Mouse (Mus musculus) CH12.LX (cell line): ENCODE measurements around the gene Slc22a22. TPM values are rescaled to one million over a fixed set of nuclear protein-coding genes. Genes with fewer than 3 reads are reported as not detected.

Experiments
- DNase-seq: peaks from one replicate; pipeline ENCODE4 v3.0.0-alpha.2; 2013; ENCODE audit errors: extremely low read depth
- H3K27ac ChIP-seq: 2 replicates; pipeline ENCODE4 v1.5.1; 2012; ENCODE audit warnings: low read depth, mild to moderate bottlenecking, control low read depth, moderate library complexity; ENCODE audit not compliant: insufficient read depth
- H3K27me3 ChIP-seq: replicated peaks from 2 replicates; pipeline ENCODE3; 2012; ENCODE audit warnings: inconsistent platforms
- H3K36me3 ChIP-seq, 2 experiments: replicated peaks in 1 of 2; 2 replicates each; pipeline versions ENCODE3 to v1.6.1; 2012; ENCODE audit warnings: inconsistent platforms in 1 of 2, low read length in 1 of 2, mild to moderate bottlenecking in 1 of 2, mixed read lengths in 1 of 2, moderate library complexity in 1 of 2; ENCODE audit not compliant: control insufficient read depth in 1 of 2, insufficient read depth in 1 of 2
- H3K4me1 ChIP-seq, 2 experiments: 2 replicates each; pipeline ENCODE4 v1.6.1; 2012; ENCODE audit warnings: inconsistent platforms in 1 of 2, moderate library complexity in 1 of 2; ENCODE audit not compliant: insufficient read depth in 2 of 2, control insufficient read depth in 1 of 2
- H3K4me2 ChIP-seq: 2 replicates; pipeline ENCODE4 v1.6.1; 2012; ENCODE audit warnings: low read depth, mild to moderate bottlenecking, control low read depth; ENCODE audit not compliant: poor library complexity, insufficient read depth, severe bottlenecking
- H3K4me3 ChIP-seq, 3 experiments: fragments of 150-350 bp in 1 of 3; sonication (generic) in 1 of 3; replicated peaks in 1 of 3; 2 replicates each; pipeline versions ENCODE3 to v1.5.1; 2011 to 2012; ENCODE audit warnings: low read depth in 2 of 3, low read length in 2 of 3, mild to moderate bottlenecking in 2 of 3, moderate library complexity in 2 of 3, control low read depth in 1 of 3, improper control_type of control experiment in 1 of 3, inconsistent platforms in 1 of 3, mixed read lengths in 1 of 3; ENCODE audit not compliant: poor library complexity in 1 of 3
- H3K79me2 ChIP-seq: replicated peaks from 2 replicates; pipeline ENCODE4 v1.6.1; 2012; ENCODE audit warnings: mild to moderate bottlenecking, moderate library complexity; ENCODE audit not compliant: control insufficient read depth, poor library complexity, insufficient read depth, severe bottlenecking; ENCODE audit errors: extremely low read depth
- H3K9ac ChIP-seq: 2 replicates; pipeline ENCODE4 v1.6.1; 2012; ENCODE audit warnings: low read depth, mild to moderate bottlenecking, control low read depth, moderate library complexity; ENCODE audit not compliant: insufficient read depth
- H3K9me3 ChIP-seq: replicated peaks from 2 replicates; pipeline ENCODE3; 2012; ENCODE audit warnings: low read length, inconsistent platforms, mixed read lengths
- BHLHE40 ChIP-seq: IDR thresholded peaks from 2 replicates; pipeline ENCODE4 v1.6.1; 2011; ENCODE audit warnings: mild to moderate bottlenecking, low read depth, low read length, improper control_type of control experiment
- CHD2 ChIP-seq: IDR thresholded peaks from 2 replicates; pipeline ENCODE4 v1.6.1; 2011; ENCODE audit warnings: low read length, improper control_type of control experiment
- CTCF ChIP-seq, 2 experiments: IDR thresholded peaks in 1 of 2; conservative IDR thresholded peaks in 1 of 2; 2 replicates each; pipeline ENCODE4 v1.5.1; 2011 to 2012; ENCODE audit warnings: low read depth in 2 of 2, low read length in 2 of 2, improper control_type of control experiment in 1 of 2, inconsistent platforms in 1 of 2, mild to moderate bottlenecking in 1 of 2, moderate library complexity in 1 of 2
- E2F4 ChIP-seq: IDR thresholded peaks from 2 replicates; pipeline ENCODE4 v1.6.1; 2011; ENCODE audit warnings: low read depth, low read length, improper control_type of control experiment; ENCODE audit not compliant: insufficient replicate concordance
- EP300 ChIP-seq: IDR thresholded peaks from 2 replicates; pipeline ENCODE4 v1.6.1; 2011; ENCODE audit warnings: low read length, improper control_type of control experiment
- IRF4 ChIP-seq: IDR thresholded peaks from 2 replicates; pipeline ENCODE4 v1.6.1; 2014; ENCODE audit warnings: low read depth, mild to moderate bottlenecking, inconsistent platforms, low read length, improper control_type of control experiment
- MEF2A ChIP-seq: IDR thresholded peaks from 2 replicates; pipeline ENCODE4 v1.6.1; 2014; ENCODE audit warnings: low read depth, mild to moderate bottlenecking, inconsistent platforms, low read length, improper control_type of control experiment, borderline replicate concordance
- MXI1 ChIP-seq: IDR thresholded peaks from 2 replicates; pipeline ENCODE4 v1.6.1; 2011; ENCODE audit warnings: mild to moderate bottlenecking, low read depth, low read length, improper control_type of control experiment
- MYC ChIP-seq: IDR thresholded peaks from 2 replicates; pipeline ENCODE4 v1.6.1; 2011; ENCODE audit warnings: low read depth, mild to moderate bottlenecking, improper control_type of control experiment, low read length
- NELFE ChIP-seq: IDR thresholded peaks from 2 replicates; pipeline ENCODE4 v1.6.1; 2011; ENCODE audit warnings: low read depth, low read length, improper control_type of control experiment
- PAX5 ChIP-seq: IDR thresholded peaks from 2 replicates; pipeline ENCODE4 v1.6.1; 2012; ENCODE audit warnings: low read length, inconsistent platforms, mixed read lengths
- RAD21 ChIP-seq: IDR thresholded peaks from 2 replicates; pipeline ENCODE4 v1.6.1; 2011; ENCODE audit warnings: low read depth, mild to moderate bottlenecking, low read length, improper control_type of control experiment, moderate library complexity
- SMC3 ChIP-seq: IDR thresholded peaks from 2 replicates; pipeline ENCODE4 v1.6.1; 2011; ENCODE audit warnings: low read depth, low read length, improper control_type of control experiment
- TBP ChIP-seq: conservative IDR thresholded peaks from 2 replicates; pipeline ENCODE4 v1.6.1; 2011; ENCODE audit warnings: low read depth, low read length, improper control_type of control experiment
- TCF12 ChIP-seq: IDR thresholded peaks from 2 replicates; pipeline ENCODE4 v1.6.1; 2014; ENCODE audit warnings: low read depth, mild to moderate bottlenecking, inconsistent platforms, low read length, improper control_type of control experiment
- ZC3H11A ChIP-seq: IDR thresholded peaks from 2 replicates; pipeline ENCODE4 v1.6.1; 2012; ENCODE audit warnings: low read depth, mild to moderate bottlenecking, inconsistent platforms, low read length, improper control_type of control experiment
- ZKSCAN1 ChIP-seq: IDR thresholded peaks from 2 replicates; pipeline ENCODE4 v1.6.1; 2012; ENCODE audit warnings: low read depth, inconsistent platforms, low read length, improper control_type of control experiment, borderline replicate concordance
- ZNF384 ChIP-seq: IDR thresholded peaks from 2 replicates; pipeline ENCODE4 v1.6.1; 2012; ENCODE audit warnings: low read depth, low read length, improper control_type of control experiment, inconsistent platforms
- dilution Hi-C: fragments of 300-500 bp; cut with MboI; formaldehyde crosslinking; loops from 2 replicates; pipeline ENCODE4 v1.14.3; 2020; ENCODE audit warnings: low sequenced_read_pairs; ENCODE audit not compliant: extremely low pct_unique_long_range_greater_than_20kb, extremely low pct_ligation_motif_present
- in situ Hi-C: fragments of 300-500 bp; cut with MboI; formaldehyde crosslinking; loops from 3 replicates; pipeline ENCODE4 v1.14.3; 2019; ENCODE audit warnings: low sequenced_read_pairs, low pct_ligation_motif_present, low pct_unique_long_range_greater_than_20kb, mixed read lengths
- polyA plus RNA-seq: library from polyadenylated mRNA; unstranded; fragments of >175 nt; gene quantifications from 2 replicates; pipeline ENCODE4 v1.2.1, GENCODE M21; 2012; ENCODE audit warnings: low read depth; ENCODE audit not compliant: insufficient read length
- total RNA-seq, 2 experiments: library from RNA; depleted of rRNA; stranded (reverse); fragments of 300-350 nt in 1 of 2; fragments of >200 nt in 1 of 2; gene quantifications; 2 replicates each; pipeline ENCODE4 v1.2.3; 2012 to 2014

Gene Slc22a22
- total and polyA plus RNA-seq, 3 experiments = not detected

DNA sequence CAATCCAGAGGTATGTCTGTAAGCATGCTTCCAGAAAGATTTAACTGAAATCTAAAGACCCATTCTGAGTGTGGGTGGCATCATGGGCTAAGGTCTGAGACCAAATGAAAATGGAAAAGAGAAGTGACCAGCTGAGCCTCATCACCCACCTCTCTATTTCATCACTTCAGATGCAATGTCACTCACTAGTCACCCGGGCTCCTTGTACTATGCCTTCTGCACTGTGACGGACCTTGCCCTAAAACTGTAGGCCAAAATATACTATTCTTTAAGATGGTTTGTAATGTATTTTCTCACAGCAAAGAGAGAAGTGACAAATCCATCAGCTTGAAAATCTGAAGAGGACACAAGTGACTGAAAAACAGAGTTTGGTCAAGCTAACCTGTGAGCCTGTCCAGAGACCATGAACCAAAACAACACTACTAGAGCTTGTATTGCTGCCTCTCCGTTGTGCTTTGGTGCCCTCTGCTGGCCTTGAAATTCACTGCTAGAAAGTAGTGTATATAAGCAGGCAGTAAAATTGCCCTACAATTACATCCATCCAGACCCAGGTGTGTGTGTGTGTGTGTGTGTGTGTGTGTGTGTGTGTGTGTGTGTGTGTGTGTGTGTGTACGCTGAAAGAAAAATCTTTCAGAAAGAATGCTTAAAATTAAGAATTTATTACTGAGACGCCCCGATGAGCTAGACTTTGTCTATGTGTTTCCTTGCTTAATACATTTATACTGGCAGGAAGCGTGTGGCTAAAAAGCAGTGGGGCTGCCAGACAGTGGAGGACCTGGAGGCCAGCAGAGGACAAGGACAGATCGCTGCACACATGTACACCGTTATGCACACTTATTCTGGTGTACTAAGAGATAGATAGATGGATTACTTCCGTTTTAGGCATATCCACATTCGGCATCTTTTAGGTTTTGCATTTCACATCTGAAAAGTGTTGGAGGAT is 31.1 kb upstream of the Slc22a22 start:
- no peaks in the 10 kb centered on the region for H3K27me3 ChIP-seq
- dilution Hi-C loops = no loop called here
- H3K4me3 ChIP-seq = no peak overlapping the region
- H3K79me2 ChIP-seq = no peaks in the 10 kb centered on the region
- no peaks in the 10 kb centered on the region for H3K9me3 ChIP-seq
- H3K4me1 ChIP-seq = 0 out of 4 replicates have a peak, but pooled peaks cover 0 to 6% of the 10 kb centered on the region in 2 experiments
- in situ Hi-C loops = loop anchor here (25.0 kb wide), 2 partner anchors 796 to 1446 kb away; no protein-coding TSS in a partner anchor
- DNase-seq = peak; percentile 88
- no peak overlapping the region for H3K4me2 ChIP-seq
- TF ChIP-seq RAD21 = peak; percentile 92
- TF ChIP-seq SMC3 = peak; percentile 82
- peak; percentile 82 to 88 for TF ChIP-seq CTCF (conservative IDR thresholded peaks at IDR 0.05 in 1 of 2, IDR thresholded peaks at IDR 0.05 in 1 of 2; ENCODE audit: low read depth in 2 of 2, low read length in 2 of 2)
- TF ChIP-seq MYC = no peak
- 0 out of 2 replicates have a peak, but pooled peaks have one; percentile 38 for TF ChIP-seq NELFE
- peak; percentile 13; the same call in 1 of the 2 replicates for TF ChIP-seq ZC3H11A
- 0 out of 2 replicates have a peak, but pooled peaks have one; percentile 14 for TF ChIP-seq MEF2A
- no peak for TF ChIP-seq PAX5
- TF ChIP-seq ZNF384 = no peak
- H3K9ac ChIP-seq = no peak overlapping the region
- no peak overlapping the region for H3K27ac ChIP-seq
- no peaks in the 10 kb centered on the region for H3K36me3 ChIP-seq

- Histone ChIP-seq H3K27ac (no peak overlapping the region), H3K9ac (no peak overlapping the region), H3K4me1 (0 out of 4 replicates have a peak, but pooled peaks cover 0 to 1% of the 10 kb centered on the region in 2 experiments), H3K79me2 (no peaks in the 10 kb centered on the region), H3K9me3 (no peaks in the 10 kb centered on the region), H3K27me3 (no peaks in the 10 kb centered on the region), H3K4me2 (no peak overlapping the region), H3K36me3 (no peaks in the 10 kb centered on the region), H3K4me3 (no peak overlapping the region)
- no peak for DNase-seq
- TF ChIP-seq ZKSCAN1 = no peak
- no peak for TF ChIP-seq TBP
- no peak for TF ChIP-seq E2F4
- no peak for TF ChIP-seq CHD2
- no peak for TF ChIP-seq EP300
- no peak for TF ChIP-seq MXI1
- TF ChIP-seq TCF12 = no peak
- TF ChIP-seq ZC3H11A = no peak
- TF ChIP-seq BHLHE40 = no peak
- TF ChIP-seq IRF4 = no peak
- TF ChIP-seq ZNF384 = no peak
- in situ Hi-C loops (loop anchor here (25.0 kb wide), 2 partner anchors 792 to 1442 kb away; no protein-coding TSS in a partner anchor), dilution Hi-C loops (no loop called here)
These were observed 26.8 kb upstream of the Slc22a22 start for GRCm38 (mm10) chr15:57504126-57504705.
